Mouse (Mus musculus): Measurements from ENCODE around the gene Baz2b. TPM values are rescaled to one million over a fixed set of nuclear protein-coding genes. Genes with fewer than 3 reads are reported as not detected.
A peak's percentile ranks its signal among the peaks of the same experiment; 100 is the strongest.

The Baz2b gene
- total RNA-seq, 4 experiments from 2014 or later: 56.7 to 73.3 (median 59.7) TPM

GRCm38 (mm10) chr2:59959668-59960494 is 249.8 kb downstream of the Baz2b start:
- no peak for DNase-seq (ENCODE audit: low spot score in 2 of 2)

GRCm38 (mm10) chr2:59958543-59958942 is 251.1 kb downstream of the Baz2b start:
- DNase-seq (ENCODE audit: low spot score in 2 of 2): no peak

GRCm38 (mm10) chr2:59955916-59956315 is 253.7 kb downstream of the Baz2b start:
- no peak for DNase-seq (ENCODE audit: low spot score in 2 of 2)

GRCm38 (mm10) chr2:59954791-59955190 is 254.8 kb downstream of the Baz2b start:
- no peak for DNase-seq (ENCODE audit: low spot score in 2 of 2)

GRCm38 (mm10) chr2:59952286-59953014 is 257.2 kb downstream of the Baz2b start:
- DNase-seq (ENCODE audit: low spot score in 2 of 2): no peak

- DNase-seq (ENCODE audit: low spot score in 2 of 2): no peak
Observed at GRCm38 (mm10) chr2:59951706-59952105, 257.9 kb downstream of the Baz2b start.

- no peak for DNase-seq (ENCODE audit: low spot score in 2 of 2)
Observed at GRCm38 (mm10) chr2:59951127-59951526, 258.5 kb downstream of the Baz2b start.

- no peak for DNase-seq (ENCODE audit: low spot score in 2 of 2)
Observed at GRCm38 (mm10) chr2:59936296-59936695, 273.3 kb downstream of the Baz2b start.

GRCm38 (mm10) chr2:59933129-59933528 is 276.5 kb downstream of the Baz2b start:
- no peak for DNase-seq (ENCODE audit: low spot score in 2 of 2)

GRCm38 (mm10) chr2:59932244-59932643 is 277.4 kb downstream of the Baz2b start:
- no peak for DNase-seq (ENCODE audit: low spot score in 2 of 2)

- no peak for DNase-seq (ENCODE audit: low spot score in 2 of 2)
Observed at GRCm38 (mm10) chr2:59913610-59914009, 296.0 kb downstream of the Baz2b start.

GRCm38 (mm10) chr2:59908048-59908447 is 301.6 kb downstream of the Baz2b start:
- DNase-seq (ENCODE audit: low spot score in 2 of 2): no peak

- no peak for DNase-seq (ENCODE audit: low spot score in 2 of 2)
Observed at GRCm38 (mm10) chr2:59904007-59904406, 305.6 kb downstream of the Baz2b start.

GRCm38 (mm10) chr2:59898666-59899065 is 311.0 kb downstream of the Baz2b start:
- no peak for DNase-seq (ENCODE audit: low spot score in 2 of 2)

- no peak for DNase-seq (ENCODE audit: low spot score in 2 of 2)
Observed at GRCm38 (mm10) chr2:59898105-59898504, 311.5 kb downstream of the Baz2b start.

GRCm38 (mm10) chr2:59896837-59897236 is 312.8 kb downstream of the Baz2b start:
- no peak for DNase-seq (ENCODE audit: low spot score in 2 of 2)

- DNase-seq (ENCODE audit: low spot score in 2 of 2): no peak
Observed at GRCm38 (mm10) chr2:59896400-59896799, 313.2 kb downstream of the Baz2b start.

- DNase-seq (ENCODE audit: low spot score in 2 of 2): no peak
Observed at GRCm38 (mm10) chr2:59889699-59890098, 319.9 kb downstream of the Baz2b start.

- no peak for DNase-seq (ENCODE audit: low spot score in 2 of 2)
Observed at GRCm38 (mm10) chr2:59882742-59883281, 326.8 kb downstream of the Baz2b start.

- peak; percentile 83 to 86 for DNase-seq (ENCODE audit: low spot score in 2 of 2)
Observed at GRCm38 (mm10) chr2:59881831-59882741, 327.6 kb downstream of the Baz2b start, which contains the start of gene Wdsub1. Wdsub1 (minus strand) TSS chr2:59882591.

GRCm38 (mm10) chr2:59881404-59881803 is 328.2 kb downstream of the Baz2b start:
- DNase-seq (ENCODE audit: low spot score in 2 of 2): no peak

All from layer of hippocampus, adult 8-10 months (tissue).